Mouse (Mus musculus) intestine, embryonic 14.5 days (tissue): Measurements from ENCODE around the gene Zscan29. TPM values are rescaled to one million over a fixed set of nuclear protein-coding genes. Genes with fewer than 3 reads are reported as not detected.
A peak's percentile ranks its signal among the peaks of the same experiment; 100 is the strongest.

ENCODE experiments used
- ATAC-seq: fragments of 200-750 bp; cut with Nextera tagmentation; replicated peaks from 2 replicates; pipeline ENCODE4 v1.8.0; 2017; ENCODE audit warnings: low read depth, moderate number of reproducible peaks, moderate TSS enrichment, moderate library complexity; ENCODE audit not compliant: low FRiP score, low TSS enrichment
- DNase-seq: peaks from one replicate; pipeline ENCODE4 v3.0.0-alpha.2; 2018; ENCODE audit warnings: low spot score
- H3K27ac ChIP-seq: fragments of 300-500 bp; sonication (generic); 2 replicates; pipeline ENCODE4 v1.5.1; 2014; ENCODE audit warnings: low read depth, mild to moderate bottlenecking, control low read depth
- H3K27me3 ChIP-seq: fragments of 300-500 bp; sonication (generic); replicated peaks from 2 replicates; pipeline ENCODE4 v1.6.1; 2014; ENCODE audit warnings: low read length, control low read depth; ENCODE audit not compliant: control insufficient read depth, insufficient read depth
- H3K36me3 ChIP-seq: fragments of 300-500 bp; sonication (generic); 2 replicates; pipeline ENCODE4 v1.6.1; 2014; ENCODE audit warnings: low read length, control low read depth; ENCODE audit not compliant: control insufficient read depth, insufficient read depth
- H3K4me1 ChIP-seq: fragments of 300-500 bp; sonication (generic); replicated peaks from 2 replicates; pipeline ENCODE4 v1.6.1; 2014; ENCODE audit warnings: low read length, control low read depth, mixed read lengths; ENCODE audit not compliant: control insufficient read depth, insufficient read depth
- H3K4me2 ChIP-seq: fragments of 300-500 bp; sonication (generic); 2 replicates; pipeline ENCODE4 v1.6.1; 2014; ENCODE audit warnings: low read length
- H3K4me3 ChIP-seq: fragments of 300-500 bp; sonication (generic); 2 replicates; pipeline ENCODE4 v1.5.1; 2014; ENCODE audit warnings: low read depth, low read length, control low read depth, mixed read lengths
- H3K9ac ChIP-seq: fragments of 300-500 bp; sonication (generic); 2 replicates; pipeline ENCODE4 v1.6.1; 2014; ENCODE audit warnings: mild to moderate bottlenecking, low read length
- H3K9me3 ChIP-seq: fragments of 300-500 bp; sonication (generic); 2 replicates; pipeline ENCODE4 v1.6.1; 2016; ENCODE audit warnings: low read length, control low read depth; ENCODE audit not compliant: control insufficient read depth
- WGBS: fragments of 180-500 bp; shearing (Covaris S2); extraction: QIAGEN DNeasy Blood & Tissue Kit; methylation state at CpG from one replicate; pipeline ENCODE4 v1.1.7; 2014; 5-methylcytosine and 5-hydroxymethylcytosine counted together
- polyA plus RNA-seq: library from polyadenylated mRNA; unstranded; fragments of >200 nt; fragmentation: Nextera tagmentation; extraction: Ambion mirVana; gene quantifications from 2 replicates; pipeline ENCODE4 v1.2.1, GENCODE M21; 2014

Zscan29 gene
- 8.7 and 11.1 TPM in 2 replicates for polyA plus RNA-seq

DNA sequence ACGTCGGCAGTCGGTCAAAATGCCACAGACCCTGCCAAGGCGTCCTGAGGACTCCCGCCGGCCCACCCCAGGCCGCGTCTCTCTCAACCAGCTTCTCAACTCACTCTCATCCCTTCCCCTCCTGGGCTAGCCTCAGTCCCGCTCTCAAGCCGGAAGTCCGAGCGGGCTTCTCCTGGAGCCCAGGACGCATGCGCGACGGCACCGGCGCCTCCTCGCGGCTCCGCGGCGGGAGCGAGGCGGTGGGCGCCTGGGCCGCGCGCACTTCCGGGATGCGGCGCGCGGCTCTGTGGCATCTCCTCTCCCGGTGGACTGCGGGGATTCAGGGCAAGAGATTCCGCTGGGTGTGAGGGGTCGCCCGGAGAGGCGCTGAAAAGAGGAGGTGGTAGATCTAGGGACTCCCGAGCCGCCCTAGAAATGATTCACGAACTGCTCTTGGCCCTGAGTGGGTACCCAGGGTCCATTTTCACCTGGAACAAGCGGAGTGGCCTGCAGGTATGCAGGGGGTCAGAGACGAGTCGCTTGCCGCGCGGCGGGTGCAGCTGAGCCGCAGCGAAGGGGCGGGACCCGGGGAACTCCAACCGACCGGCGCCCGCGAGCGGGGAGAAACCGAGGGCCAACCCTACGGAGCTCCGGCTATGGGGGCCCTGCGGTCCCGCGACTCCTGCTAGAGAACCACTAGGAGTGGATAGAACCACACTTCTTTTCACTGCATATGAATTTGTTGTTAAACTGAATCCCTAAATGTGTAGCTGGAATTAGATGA, at the start of gene Zscan29:
Zscan29 (minus strand) TSS at position 146 of the 763 bp plus-strand sequence.
- ATAC-seq = peak; percentile 96
- peak; percentile 90 for DNase-seq
- H3K4me3 ChIP-seq = peak within 1 kb of the TSS; percentile 94
- H3K27me3 ChIP-seq = no peaks in the 10 kb centered on the region
- peaks cover 20% of the 10 kb centered on the region for H3K4me1 ChIP-seq
- peak within 1 kb of the TSS; percentile 95 for H3K4me2 ChIP-seq
- peaks cover 35% of the 10 kb centered on the region for H3K36me3 ChIP-seq
- H3K9me3 ChIP-seq = no peaks in the 10 kb centered on the region
- peak within 1 kb of the TSS; percentile 82 for H3K27ac ChIP-seq
- peak within 1 kb of the TSS; percentile 82 for H3K9ac ChIP-seq
- WGBS = under 1% methylated on average over 66 of the region's 66 CpGs

DNA sequence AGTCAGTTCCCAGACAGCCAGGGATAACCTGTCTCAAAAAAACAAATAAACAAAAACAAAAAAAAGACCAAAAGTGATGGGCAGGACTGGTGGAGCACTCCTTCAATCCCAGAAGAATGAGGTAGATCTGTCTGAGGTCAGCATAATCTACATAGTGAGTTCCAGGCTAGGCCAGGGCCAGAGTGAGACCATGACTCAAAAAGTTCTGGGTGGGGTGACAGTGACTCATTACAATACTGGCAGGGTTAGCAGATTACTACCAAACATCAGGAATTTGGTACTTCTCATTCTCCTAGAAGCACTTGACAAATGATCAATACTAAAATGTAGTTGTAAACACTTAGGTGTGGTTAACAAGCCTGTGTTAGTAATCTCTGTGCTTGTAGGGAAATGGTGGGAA, 49.1 kb upstream of the Zscan29 start:
- no peak overlapping the region for H3K9ac ChIP-seq
- H3K9me3 ChIP-seq = no peaks in the 10 kb centered on the region
- H3K27me3 ChIP-seq = no peaks in the 10 kb centered on the region
- ATAC-seq (no peak), DNase-seq (no peak)
- no peak overlapping the region for H3K4me2 ChIP-seq
- H3K4me3 ChIP-seq = no peak overlapping the region
- no peak overlapping the region for H3K27ac ChIP-seq
- peaks cover 85% of the 10 kb centered on the region for H3K36me3 ChIP-seq
- H3K4me1 ChIP-seq = no peaks in the 10 kb centered on the region

DNA sequence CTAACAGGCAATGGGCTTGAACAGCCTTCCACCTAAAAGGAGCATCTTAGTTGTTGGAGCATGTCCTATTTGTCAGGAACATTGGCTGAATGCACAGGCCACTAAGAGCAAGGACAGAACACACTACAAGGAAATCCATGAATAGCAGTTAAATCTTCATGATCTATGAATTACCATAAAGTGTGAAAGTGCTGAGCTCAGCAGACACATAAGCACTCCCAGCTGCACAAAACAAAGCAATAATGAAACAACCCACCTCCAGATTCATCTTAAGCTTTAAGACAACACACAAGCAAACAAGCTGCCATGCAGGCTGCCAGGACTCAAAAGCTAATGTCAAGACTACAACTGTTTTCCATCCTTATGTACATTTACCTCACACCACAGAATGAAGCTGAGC, 48.3 kb upstream of the Zscan29 start:
- Histone ChIP-seq H3K4me3 (no peak overlapping the region), H3K9ac (no peak overlapping the region), H3K4me2 (no peak overlapping the region), H3K27ac (no peak overlapping the region), H3K9me3 (no peaks in the 10 kb centered on the region), H3K4me1 (no peaks in the 10 kb centered on the region), H3K36me3 (peaks cover 86% of the 10 kb centered on the region), H3K27me3 (no peaks in the 10 kb centered on the region)
- DNase-seq (no peak), ATAC-seq (no peak)

DNA sequence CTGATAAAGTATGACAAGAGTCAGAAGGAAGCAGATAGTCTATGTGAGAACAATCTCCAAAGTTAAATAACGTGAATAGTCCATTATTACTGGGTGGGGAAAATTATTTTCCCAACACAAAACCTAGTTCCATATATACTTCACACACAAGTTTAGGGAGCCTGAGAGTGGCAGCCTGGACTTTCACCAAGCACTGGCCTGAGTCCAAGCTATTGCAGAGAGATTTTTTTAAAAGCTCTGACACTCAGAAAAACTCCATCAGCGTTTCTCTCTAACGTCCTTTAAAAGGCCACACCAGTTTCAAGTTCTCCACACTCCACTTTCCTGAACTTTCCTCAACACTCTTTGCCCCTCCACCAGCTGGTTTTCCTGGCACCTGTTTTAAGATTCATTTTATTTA, 43.6 kb upstream of the Zscan29 start:
- WGBS = 87% methylated on average over 3 of the region's 3 CpGs
- no peak overlapping the region for H3K27ac ChIP-seq
- H3K9me3 ChIP-seq = no peaks in the 10 kb centered on the region
- peaks cover 79% of the 10 kb centered on the region for H3K36me3 ChIP-seq
- no peaks in the 10 kb centered on the region for H3K27me3 ChIP-seq
- H3K4me2 ChIP-seq = no peak overlapping the region
- no peak for ATAC-seq
- H3K4me1 ChIP-seq = no peaks in the 10 kb centered on the region
- no peak for DNase-seq
- H3K9ac ChIP-seq = no peak overlapping the region
- no peak overlapping the region for H3K4me3 ChIP-seq

DNA sequence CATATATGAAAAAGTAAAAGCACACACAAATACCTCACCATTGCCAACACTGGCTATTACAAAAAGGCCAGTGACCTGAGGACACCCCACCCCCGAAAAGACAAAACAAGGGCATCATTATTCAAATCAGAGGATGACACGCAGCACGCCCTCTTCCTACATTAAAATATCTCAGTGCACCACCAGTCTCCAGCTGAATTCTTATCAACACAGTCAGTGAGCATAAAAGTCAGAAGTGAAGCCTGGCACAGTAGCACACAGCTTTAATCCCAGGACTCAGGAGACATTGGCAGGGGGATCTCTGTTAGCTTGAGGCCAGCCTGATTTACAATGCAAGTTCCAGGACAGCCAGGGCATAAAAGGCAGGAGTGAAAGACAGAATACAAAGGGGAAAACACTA, 35.6 kb upstream of the Zscan29 start:
- WGBS = 95% methylated on average over 3 of the region's 3 CpGs
- ATAC-seq = no peak
- Histone ChIP-seq H3K36me3 (peaks cover 97% of the 10 kb centered on the region), H3K4me2 (no peak overlapping the region), H3K9ac (no peak overlapping the region), H3K4me1 (no peaks in the 10 kb centered on the region), H3K9me3 (no peaks in the 10 kb centered on the region), H3K4me3 (no peak overlapping the region), H3K27me3 (no peaks in the 10 kb centered on the region), H3K27ac (no peak overlapping the region)
- no peak for DNase-seq

DNA sequence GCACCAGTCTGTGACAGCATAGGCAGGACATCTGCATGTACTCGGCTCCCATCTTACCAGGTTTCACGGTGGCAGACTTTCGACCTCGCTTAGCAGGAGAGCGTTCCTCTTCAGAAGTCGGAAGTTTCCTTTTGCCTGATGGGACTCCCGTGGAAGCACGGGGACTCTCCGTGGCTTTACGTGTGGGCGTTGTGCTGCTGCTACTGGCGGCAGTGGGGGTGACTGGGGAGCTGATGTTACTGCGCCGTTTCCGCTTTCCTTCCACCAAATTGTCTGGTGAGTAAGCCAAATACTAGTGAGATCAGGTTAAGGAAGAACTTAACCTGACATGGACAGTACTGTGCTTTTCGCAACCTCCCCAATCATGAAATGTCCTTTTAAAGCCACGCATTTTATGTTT, 33.4 kb upstream of the Zscan29 start:
- Histone ChIP-seq H3K27ac (no peak overlapping the region), H3K9me3 (no peaks in the 10 kb centered on the region), H3K36me3 (peaks cover 97% of the 10 kb centered on the region), H3K27me3 (no peaks in the 10 kb centered on the region), H3K4me1 (no peaks in the 10 kb centered on the region), H3K4me2 (no peak overlapping the region), H3K9ac (no peak overlapping the region), H3K4me3 (no peak overlapping the region)
- DNase-seq (no peak), ATAC-seq (no peak)
- 95% methylated on average over 17 of the region's 17 CpGs for WGBS

DNA sequence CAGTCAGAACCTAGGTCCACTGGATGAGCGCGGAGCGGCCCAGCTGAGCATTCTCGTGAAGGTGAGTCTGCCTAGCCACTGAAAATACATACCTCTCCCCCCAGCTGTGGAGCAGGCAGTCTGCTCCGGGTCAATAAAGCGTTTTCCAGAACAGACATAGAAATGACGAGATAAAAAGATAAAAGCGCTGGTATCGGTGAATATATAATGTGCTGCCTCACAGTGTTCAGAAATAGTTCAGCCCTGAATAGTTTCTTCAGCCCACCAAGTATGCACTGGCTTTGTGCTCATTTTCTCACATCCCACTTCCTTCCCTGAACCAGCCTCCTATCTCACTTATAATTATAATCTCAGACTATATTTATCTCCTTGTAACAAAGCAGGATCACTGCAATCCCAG, 24.5 kb upstream of the Zscan29 start:
- 93% methylated on average over 9 of the region's 9 CpGs for WGBS

DNA sequence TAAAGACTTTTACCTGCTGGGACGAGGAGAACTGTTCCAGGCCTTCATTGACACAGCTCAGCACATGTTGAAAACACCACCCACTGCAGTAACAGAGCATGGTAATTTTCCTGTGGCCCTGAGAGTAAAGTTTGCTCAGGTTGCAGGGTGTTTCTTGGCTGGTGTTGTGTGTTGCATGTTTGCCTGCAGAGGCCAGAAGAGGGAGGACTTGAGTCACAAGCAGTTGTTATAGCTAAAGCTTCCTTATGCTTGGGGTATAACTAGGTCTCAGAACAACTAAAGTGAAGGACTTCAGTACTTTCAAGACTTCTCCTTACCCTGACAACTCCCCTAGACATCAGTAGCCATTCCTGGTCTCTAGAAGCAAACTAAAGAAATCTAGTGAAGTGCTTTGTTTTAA, 17.6 kb upstream of the Zscan29 start:
- 84% methylated on average over 1 of the region's 1 CpGs for WGBS
- Histone ChIP-seq H3K4me3 (no peak overlapping the region), H3K27me3 (no peaks in the 10 kb centered on the region), H3K9me3 (no peaks in the 10 kb centered on the region), H3K4me1 (no peaks in the 10 kb centered on the region), H3K4me2 (no peak overlapping the region), H3K9ac (no peak overlapping the region), H3K27ac (no peak overlapping the region), H3K36me3 (peaks cover 99% of the 10 kb centered on the region)
- no peak for ATAC-seq
- DNase-seq = peak; percentile 48

More for the DNA sequence above, 24.5 kb upstream of the Zscan29 start:
- DNase-seq (peak; percentile 45), ATAC-seq (no peak)
- H3K4me1 ChIP-seq = no peaks in the 10 kb centered on the region
- no peaks in the 10 kb centered on the region for H3K9me3 ChIP-seq
- H3K27me3 ChIP-seq = no peaks in the 10 kb centered on the region
- H3K4me2 ChIP-seq = no peak overlapping the region
- H3K9ac ChIP-seq = no peak overlapping the region
- peaks cover 100% of the 10 kb centered on the region for H3K36me3 ChIP-seq
- H3K4me3 ChIP-seq = no peak overlapping the region
- no peak overlapping the region for H3K27ac ChIP-seq

DNA sequence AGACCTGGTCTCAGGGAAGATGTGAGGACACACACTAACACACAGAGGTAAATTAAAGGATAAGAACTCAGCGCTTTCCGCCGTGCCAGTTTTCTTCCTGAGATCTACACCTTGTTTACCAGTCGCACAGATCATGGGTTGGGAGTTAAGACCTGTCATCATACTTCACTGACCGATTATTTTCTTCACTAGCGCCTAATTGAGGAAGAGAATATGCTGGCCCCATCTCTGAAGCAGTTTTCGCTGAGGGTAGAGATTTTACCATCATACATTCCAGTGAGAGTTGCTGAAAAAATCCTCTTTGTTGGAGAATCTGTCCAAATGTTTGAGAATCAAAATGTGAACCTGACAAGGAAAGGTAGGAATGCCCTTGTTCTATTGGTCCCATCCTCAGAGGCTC, 13.2 kb upstream of the Zscan29 start:
- DNase-seq (no peak), ATAC-seq (no peak)
- Histone ChIP-seq H3K9me3 (no peaks in the 10 kb centered on the region), H3K9ac (no peak overlapping the region), H3K4me3 (no peak overlapping the region), H3K36me3 (peaks cover 74% of the 10 kb centered on the region), H3K27me3 (no peaks in the 10 kb centered on the region), H3K4me2 (no peak overlapping the region), H3K27ac (no peak overlapping the region), H3K4me1 (no peaks in the 10 kb centered on the region)
- 96% methylated on average over 7 of the region's 7 CpGs for WGBS
